Mouse (Mus musculus) layer of hippocampus, adult 18-20 months (tissue): ENCODE measurements around the gene Tspan4. TPM values are rescaled to one million over a fixed set of nuclear protein-coding genes. Genes with fewer than 3 reads are reported as not detected.

Experiments
- DNase-seq, 2 experiments: peaks; one replicate each; pipeline ENCODE4 v3.0.0; 2022; ENCODE audit warnings: low spot score in 2 of 2
- total RNA-seq, 2 experiments: library from RNA; stranded (reverse); gene quantifications; 2 replicates each; pipeline ENCODE4 v1.2.3; 2021

Tspan4 gene
- total RNA-seq, 2 experiments from 2014 or later, result 11.3 to 11.7 TPM

- peak in 1 of 2 experiments; percentile 50 for DNase-seq
Observed at GRCm38 (mm10) chr7:141497600-141497999, 22.6 kb downstream of the Tspan4 start.

GRCm38 (mm10) chr7:141501820-141502555, 26.9 kb downstream of the Tspan4 start:
- no peak for DNase-seq

- no peak for DNase-seq
Observed at GRCm38 (mm10) chr7:141502556-141502905, 27.5 kb downstream of the Tspan4 start.

- no peak for DNase-seq
Observed at GRCm38 (mm10) chr7:141506278-141506677, 31.2 kb downstream of the Tspan4 start.

- no peak for DNase-seq
Observed at GRCm38 (mm10) chr7:141508160-141508559, 33.1 kb downstream of the Tspan4 start.

GRCm38 (mm10) chr7:141510196-141510595, 35.2 kb downstream of the Tspan4 start:
- DNase-seq, result peak in 1 of 2 experiments; percentile 58

GRCm38 (mm10) chr7:141510681-141511191, 35.7 kb downstream of the Tspan4 start:
- no peak for DNase-seq

GRCm38 (mm10) chr7:141517638-141518037, 42.6 kb downstream of the Tspan4 start:
- no peak for DNase-seq

GRCm38 (mm10) chr7:141518296-141518695, 43.3 kb downstream of the Tspan4 start:
- no peak for DNase-seq

- no peak for DNase-seq
Observed at GRCm38 (mm10) chr7:141518926-141519325, 43.9 kb downstream of the Tspan4 start.

- DNase-seq, result no peak
Observed at GRCm38 (mm10) chr7:141519795-141520194, 44.8 kb downstream of the Tspan4 start.

- no peak for DNase-seq
Observed at GRCm38 (mm10) chr7:141523007-141523406, 48.0 kb downstream of the Tspan4 start.

GRCm38 (mm10) chr7:141524271-141524670, 49.2 kb downstream of the Tspan4 start:
- DNase-seq, result no peak

GRCm38 (mm10) chr7:141524760-141525579, 49.9 kb downstream of the Tspan4 start:
- DNase-seq, result peak; percentile 70 to 82

GRCm38 (mm10) chr7:141525580-141525925, 50.5 kb downstream of the Tspan4 start:
- DNase-seq, result no peak

GRCm38 (mm10) chr7:141535570-141535969, 60.5 kb downstream of the Tspan4 start:
- DNase-seq, result no peak

GRCm38 (mm10) chr7:141538852-141539555, 64.0 kb downstream of the Tspan4 start:
- DNase-seq, result peak in 1 of 2 experiments; percentile 18

GRCm38 (mm10) chr7:141539556-141540311, 64.7 kb downstream of the Tspan4 start, which contains the start of gene Chid1:
TSS of gene Chid1 (minus strand) at chr7:141539857.
- DNase-seq, result peak; percentile 96 to 98

- DNase-seq, result peak; percentile 78 to 84
Observed at GRCm38 (mm10) chr7:141540312-141541081, 65.5 kb downstream of the Tspan4 start.

- DNase-seq, result no peak
Observed at GRCm38 (mm10) chr7:141541681-141542080, 66.6 kb downstream of the Tspan4 start.
